Mouse (Mus musculus): ENCODE measurements around the gene Cib2. TPM values are rescaled to one million over a fixed set of nuclear protein-coding genes. Genes with fewer than 3 reads are reported as not detected.
A peak's percentile ranks its signal among the peaks of the same experiment; 100 is the strongest.

Cib2 gene
- polyA plus RNA-seq, 1 experiment from 2014 or later = 76.2 TPM

GRCm38 (mm10) chr9:54527694-54528093 is 32.3 kb downstream of the Cib2 start:
- no peaks in the 10 kb centered on the region for H3K27me3 ChIP-seq (replicated peaks)
- no peaks in the 10 kb centered on the region for H3K4me1 ChIP-seq
- no peak overlapping the region for H3K9ac ChIP-seq (replicated peaks)
- WGBS = 77% methylated on average over 7 of the region's 7 CpGs
- H3K27ac ChIP-seq (replicated peaks) = no peak overlapping the region
- H3K4me3 ChIP-seq (replicated peaks) = no peak overlapping the region
- ATAC-seq (ENCODE audit: low FRiP score) = no peak
- H3K36me3 ChIP-seq = no peaks in the 10 kb centered on the region
- no peak overlapping the region for H3K4me2 ChIP-seq
- H3K9me3 ChIP-seq (replicated peaks) = no peaks in the 10 kb centered on the region

- ATAC-seq (ENCODE audit: low FRiP score) = no peak
- WGBS = 85% methylated on average over 4 of the region's 4 CpGs
- H3K9me3 ChIP-seq (replicated peaks) = no peaks in the 10 kb centered on the region
- no peak overlapping the region for H3K4me3 ChIP-seq (replicated peaks)
- H3K27me3 ChIP-seq (replicated peaks) = no peaks in the 10 kb centered on the region
- H3K27ac ChIP-seq (replicated peaks) = no peak overlapping the region
- H3K4me2 ChIP-seq = no peak overlapping the region
- H3K36me3 ChIP-seq = no peaks in the 10 kb centered on the region
- no peaks in the 10 kb centered on the region for H3K4me1 ChIP-seq
- no peak overlapping the region for H3K9ac ChIP-seq (replicated peaks)
Observed at GRCm38 (mm10) chr9:54520286-54520685, 39.7 kb downstream of the Cib2 start.

GRCm38 (mm10) chr9:54518921-54519320 is 41.1 kb downstream of the Cib2 start:
- Histone ChIP-seq H3K9me3 (replicated peaks) (no peaks in the 10 kb centered on the region), H3K4me1 (no peaks in the 10 kb centered on the region), H3K27ac (replicated peaks) (no peak overlapping the region), H3K4me2 (no peak overlapping the region), H3K36me3 (no peaks in the 10 kb centered on the region), H3K4me3 (replicated peaks) (no peak overlapping the region), H3K27me3 (replicated peaks) (no peaks in the 10 kb centered on the region), H3K9ac (replicated peaks) (no peak overlapping the region)
- WGBS = 73% methylated on average over 7 of the region's 7 CpGs
- no peak for ATAC-seq (ENCODE audit: low FRiP score)

- Histone ChIP-seq H3K4me2 (no peak overlapping the region), H3K9me3 (replicated peaks) (no peaks in the 10 kb centered on the region)
- WGBS = 90% methylated on average over 2 of the region's 2 CpGs
Observed at GRCm38 (mm10) chr9:54515991-54516390, 44.0 kb downstream of the Cib2 start.

GRCm38 (mm10) chr9:54502873-54503272 is 57.1 kb downstream of the Cib2 start:
- Histone ChIP-seq H3K9ac (replicated peaks) (0 out of 2 replicates have a peak overlapping the region, but pooled peaks have one; percentile 7), H3K36me3 (no peaks in the 10 kb centered on the region), H3K4me3 (replicated peaks) (peak overlapping the region; percentile 82), H3K27ac (replicated peaks) (no peak overlapping the region), H3K27me3 (replicated peaks) (no peaks in the 10 kb centered on the region), H3K4me2 (peak overlapping the region; percentile 78), H3K4me1 (peaks cover 28% of the 10 kb centered on the region), H3K9me3 (replicated peaks) (no peaks in the 10 kb centered on the region)
- 13% methylated on average over 12 of the region's 12 CpGs for WGBS
- ATAC-seq (ENCODE audit: low FRiP score) = no peak

More at GRCm38 (mm10) chr9:54515991-54516390, 44.0 kb downstream of the Cib2 start:
- no peak overlapping the region for H3K9ac ChIP-seq (replicated peaks)
- H3K36me3 ChIP-seq = no peaks in the 10 kb centered on the region
- no peaks in the 10 kb centered on the region for H3K4me1 ChIP-seq
- H3K27ac ChIP-seq (replicated peaks) = no peak overlapping the region
- no peak overlapping the region for H3K4me3 ChIP-seq (replicated peaks)
- no peaks in the 10 kb centered on the region for H3K27me3 ChIP-seq (replicated peaks)
- ATAC-seq (ENCODE audit: low FRiP score) = no peak

- H3K27ac ChIP-seq (replicated peaks) = peak overlapping the region; percentile 92
- ATAC-seq (ENCODE audit: low FRiP score) = peak; percentile 14; the same call in 1 of the 2 replicates
Observed at GRCm38 (mm10) chr9:54502111-54502495, 57.9 kb downstream of the Cib2 start.

GRCm38 (mm10) chr9:54501453-54502110 is 58.4 kb downstream of the Cib2 start, which contains the start of gene Dmxl2:
TSS of gene Dmxl2 (minus strand) at chr9:54501626.
- H3K9me3 ChIP-seq (replicated peaks) = no peaks in the 10 kb centered on the region
- peak within 1 kb of the TSS; percentile 78 for H3K4me2 ChIP-seq
- H3K27me3 ChIP-seq (replicated peaks) = no peaks in the 10 kb centered on the region
- H3K4me1 ChIP-seq = peaks cover 28% of the 10 kb centered on the region
- peak within 1 kb of the TSS; percentile 91 for H3K9ac ChIP-seq (replicated peaks)
- peak within 1 kb of the TSS; percentile 82 for H3K4me3 ChIP-seq (replicated peaks)
- no peaks in the 10 kb centered on the region for H3K36me3 ChIP-seq
- peak within 1 kb of the TSS; percentile 92 for H3K27ac ChIP-seq (replicated peaks)
- ATAC-seq (ENCODE audit: low FRiP score) = peak; percentile 95
- WGBS = under 1% methylated on average over 88 of the region's 99 CpGs

More at GRCm38 (mm10) chr9:54502111-54502495, 57.9 kb downstream of the Cib2 start:
- no peaks in the 10 kb centered on the region for H3K27me3 ChIP-seq (replicated peaks)
- no peaks in the 10 kb centered on the region for H3K36me3 ChIP-seq
- H3K4me2 ChIP-seq = peak overlapping the region; percentile 78
- H3K9ac ChIP-seq (replicated peaks) = peak overlapping the region; percentile 46
- WGBS = 3% methylated on average over 13 of the region's 13 CpGs
- peaks cover 28% of the 10 kb centered on the region for H3K4me1 ChIP-seq
- H3K9me3 ChIP-seq (replicated peaks) = no peaks in the 10 kb centered on the region
- peak overlapping the region; percentile 82 for H3K4me3 ChIP-seq (replicated peaks)

GRCm38 (mm10) chr9:54500832-54501452 is 59.1 kb downstream of the Cib2 start:
- H3K27me3 ChIP-seq (replicated peaks) = no peaks in the 10 kb centered on the region
- no peaks in the 10 kb centered on the region for H3K9me3 ChIP-seq (replicated peaks)
- H3K4me1 ChIP-seq = peaks cover 28% of the 10 kb centered on the region
- H3K4me3 ChIP-seq (replicated peaks) = peak overlapping the region; percentile 82
- peak overlapping the region; percentile 91 for H3K9ac ChIP-seq (replicated peaks)
- peak overlapping the region; percentile 92 for H3K27ac ChIP-seq (replicated peaks)
- under 1% methylated on average over 42 of the region's 43 CpGs for WGBS
- ATAC-seq (ENCODE audit: low FRiP score) = peak; percentile 63
- peak overlapping the region; percentile 78 for H3K4me2 ChIP-seq
- H3K36me3 ChIP-seq = no peaks in the 10 kb centered on the region

GRCm38 (mm10) chr9:54499791-54500190 is 60.2 kb downstream of the Cib2 start:
- no peak for ATAC-seq (ENCODE audit: low FRiP score)

GRCm38 (mm10) chr9:54499291-54499690 is 60.7 kb downstream of the Cib2 start:
- Histone ChIP-seq H3K4me3 (replicated peaks) (0 out of 2 replicates have a peak overlapping the region, but pooled peaks have one; percentile 0), H3K36me3 (no peaks in the 10 kb centered on the region), H3K4me2 (peak overlapping the region; percentile 78), H3K9ac (replicated peaks) (no peak overlapping the region), H3K9me3 (replicated peaks) (no peaks in the 10 kb centered on the region), H3K4me1 (peaks cover 28% of the 10 kb centered on the region), H3K27me3 (replicated peaks) (no peaks in the 10 kb centered on the region), H3K27ac (replicated peaks) (no peak overlapping the region)
- ATAC-seq (ENCODE audit: low FRiP score) = no peak
- 84% methylated on average over 6 of the region's 6 CpGs for WGBS

More at GRCm38 (mm10) chr9:54499791-54500190, 60.2 kb downstream of the Cib2 start:
- WGBS = 79% methylated on average over 3 of the region's 3 CpGs
- Histone ChIP-seq H3K4me3 (replicated peaks) (peak overlapping the region; percentile 82), H3K9ac (replicated peaks) (no peak overlapping the region), H3K4me2 (peak overlapping the region; percentile 78), H3K9me3 (replicated peaks) (no peaks in the 10 kb centered on the region), H3K27ac (replicated peaks) (no peak overlapping the region), H3K4me1 (peaks cover 28% of the 10 kb centered on the region), H3K27me3 (replicated peaks) (no peaks in the 10 kb centered on the region), H3K36me3 (no peaks in the 10 kb centered on the region)
